Mouse (Mus musculus) lung, postnatal 10 days (tissue): ENCODE results near the gene 3110082J24Rik.

Source experiments
- DNase-seq: peaks from one replicate; pipeline ENCODE4 v3.0.0; 2021

3110082J24Rik gene

DNA sequence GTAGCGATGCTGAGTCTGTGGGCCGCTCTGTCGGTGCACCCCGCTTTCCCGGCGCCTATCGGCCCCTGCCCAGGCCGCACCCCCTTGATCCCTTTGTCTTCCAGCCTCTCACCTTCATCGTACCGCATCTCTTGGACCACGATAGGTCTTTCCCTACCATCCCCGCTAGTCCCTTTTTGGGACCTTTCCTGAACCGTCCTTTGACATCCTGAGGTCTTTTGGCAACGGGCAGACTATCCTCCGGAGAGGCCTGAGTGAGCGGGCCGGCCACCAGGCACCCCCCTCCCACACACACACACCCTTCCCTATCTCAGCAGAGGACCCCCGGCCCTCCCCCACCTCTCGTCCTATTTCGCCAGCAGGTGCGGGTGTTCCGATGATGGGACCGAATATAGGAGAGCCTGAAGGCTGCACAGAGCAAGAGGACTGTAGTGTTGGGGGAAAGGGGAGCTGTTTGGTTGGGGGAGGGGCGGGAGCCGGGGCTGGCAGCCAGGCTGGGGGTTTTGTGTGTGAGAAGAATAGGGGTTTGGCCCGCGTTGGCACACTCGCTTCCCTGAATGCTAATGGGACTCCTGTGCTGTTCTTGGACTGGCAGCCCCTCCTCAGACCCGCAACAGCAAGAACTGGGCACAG is at the start of gene 3110082J24Rik:
Gene 3110082J24Rik, minus strand, starts transcription at position 419 of the 633 bp plus-strand sequence.
- no peak for DNase-seq

DNA sequence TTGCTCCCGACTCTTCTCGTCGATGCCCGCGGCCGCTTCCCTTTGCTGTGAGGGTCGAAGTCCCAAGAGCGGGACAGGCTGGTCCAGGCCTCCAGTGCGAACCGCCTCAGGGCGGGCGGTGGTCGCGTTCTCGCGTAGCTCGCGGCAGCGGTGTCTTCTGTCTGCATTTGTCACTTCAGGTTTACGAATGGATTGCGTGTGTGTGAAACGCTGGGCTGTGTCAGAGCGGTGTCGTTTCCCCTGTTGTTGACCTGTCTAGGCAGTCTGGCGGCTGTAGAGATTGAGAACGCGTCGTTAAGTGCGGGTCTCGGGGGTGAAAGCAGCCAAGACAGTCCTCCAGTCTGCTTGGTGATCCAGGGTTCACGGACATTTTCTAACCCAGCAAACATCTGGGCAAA is 49.5 kb upstream of the 3110082J24Rik start:
- DNase-seq: no peak

DNA sequence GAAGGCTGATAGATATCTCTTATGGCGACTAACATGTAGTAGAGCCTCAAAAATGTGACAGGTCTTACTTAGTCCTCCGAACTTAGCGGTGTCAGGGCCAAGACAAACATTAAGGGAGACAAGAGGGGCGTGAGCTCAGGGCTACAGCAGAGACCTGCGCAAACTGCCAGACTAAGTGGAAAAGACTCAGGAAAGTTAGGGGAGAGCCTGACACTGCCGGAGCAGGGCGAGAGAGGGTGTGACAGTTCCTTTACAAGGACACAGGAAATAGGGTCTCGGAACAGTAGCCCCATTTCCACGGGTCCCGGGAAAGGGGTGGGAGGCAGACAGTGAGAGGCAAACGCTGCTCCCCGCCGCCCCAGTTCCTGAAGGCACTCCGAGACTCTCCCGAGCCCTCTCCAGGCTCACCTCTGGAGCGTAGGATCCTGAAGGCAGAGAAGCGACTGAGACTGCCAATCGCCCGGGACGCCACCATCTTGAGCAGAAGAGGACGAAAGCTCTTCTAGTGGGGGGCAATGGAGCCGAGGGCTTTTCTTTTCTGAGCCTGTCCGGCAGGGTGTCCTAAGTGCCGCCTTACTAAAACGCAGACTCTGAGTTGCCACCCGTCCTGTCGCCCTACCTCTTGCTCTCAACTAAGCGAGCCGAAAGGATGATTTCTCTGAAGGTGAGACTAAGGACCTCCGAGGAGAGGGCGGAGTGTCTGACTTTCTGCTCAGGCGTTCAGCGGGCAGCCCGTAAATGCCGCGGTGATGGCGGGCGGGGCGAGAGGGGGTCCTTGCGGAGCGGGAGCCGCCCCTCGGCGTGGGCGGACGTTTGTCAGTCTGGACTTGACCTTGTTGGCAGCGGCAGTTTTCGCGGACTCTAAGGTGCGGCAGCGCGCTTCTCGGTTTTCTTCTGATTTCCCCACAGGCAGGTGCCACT is 48.8 kb upstream of the 3110082J24Rik start, which contains the start of the genes Hadha and Hadhb:
Gene Hadha, minus strand, starts transcription at position 689 of the 921 bp plus-strand sequence.
Gene Hadhb, plus strand, starts transcription at position 775 of the 921 bp plus-strand sequence.
- DNase-seq: peak; percentile 95

DNA sequence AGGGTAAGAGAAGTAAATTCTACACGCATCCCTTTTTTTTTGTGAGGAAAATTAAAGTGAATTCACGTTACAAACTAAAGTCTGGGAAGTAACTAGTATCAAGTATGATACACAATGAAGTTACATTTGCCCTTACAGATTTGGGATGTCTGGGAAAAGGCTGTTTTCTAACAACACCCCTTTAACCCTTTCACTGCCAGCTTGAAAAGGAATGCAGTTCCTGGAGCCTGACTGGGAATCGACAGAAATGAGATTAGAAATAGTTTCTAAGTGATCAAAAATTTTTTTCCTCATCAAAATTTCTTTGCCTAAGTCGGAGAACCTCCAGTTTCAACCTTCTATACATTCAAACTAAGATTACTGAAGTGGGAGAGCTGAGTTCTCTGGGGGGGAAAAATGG is 48.1 kb upstream of the 3110082J24Rik start:
- DNase-seq: peak; percentile 41

DNA sequence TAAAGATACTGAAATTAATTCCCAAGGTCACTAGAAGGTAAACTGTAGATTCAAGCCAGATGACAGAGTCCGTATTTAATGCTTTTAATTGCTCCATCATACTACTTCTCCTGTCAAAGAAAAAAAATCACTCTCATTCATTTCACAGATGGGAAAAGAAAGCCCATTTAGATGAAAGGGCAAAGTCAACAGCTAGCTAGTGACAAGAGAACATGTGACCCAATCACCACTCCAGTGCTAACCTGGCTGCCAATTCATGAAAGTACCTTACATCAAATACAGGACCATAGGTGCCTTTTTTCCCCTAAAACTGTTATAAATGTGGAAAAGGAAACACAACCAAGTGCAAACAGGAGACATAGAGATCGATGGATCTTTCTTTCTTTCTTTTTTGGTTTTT is 47.3 kb upstream of the 3110082J24Rik start:
- no peak for DNase-seq

DNA sequence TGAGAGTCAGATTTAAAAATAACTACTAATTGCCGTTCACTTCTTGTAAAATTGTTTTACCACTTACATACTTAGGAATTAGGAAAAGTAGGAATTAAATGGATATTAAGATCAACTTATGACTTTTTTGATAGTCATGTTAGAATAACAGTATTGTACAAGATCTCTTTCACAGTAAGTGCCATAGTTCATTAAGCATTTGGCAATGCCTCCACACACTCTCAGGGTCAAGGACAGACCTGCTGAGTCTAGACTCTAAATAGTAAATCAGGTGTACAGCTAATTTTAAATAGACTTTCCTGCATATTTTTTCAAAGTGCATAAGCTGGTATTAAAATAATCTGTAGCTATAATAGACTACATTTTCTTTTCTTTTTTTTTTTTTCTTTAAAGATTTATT is 46.5 kb upstream of the 3110082J24Rik start:
- DNase-seq: no peak

DNA sequence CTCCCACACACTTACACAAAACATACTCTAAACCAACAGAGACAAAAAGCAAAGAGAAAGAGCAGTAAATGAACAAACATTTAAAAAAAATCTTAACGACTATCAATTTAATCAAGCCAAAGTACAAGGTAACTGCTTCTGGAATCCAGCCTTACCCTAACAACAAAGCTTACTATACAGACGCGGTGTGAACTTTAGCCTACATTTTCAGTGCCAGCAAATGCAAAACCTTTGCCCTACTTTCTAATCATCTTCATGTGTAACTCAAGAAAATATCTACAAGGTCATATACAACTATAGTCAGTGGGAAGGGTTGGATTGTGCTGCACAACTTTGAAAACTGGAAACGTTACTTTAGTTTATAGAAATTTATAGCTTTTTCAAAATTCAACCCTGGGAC is 46.1 kb upstream of the 3110082J24Rik start:
- no peak for DNase-seq

DNA sequence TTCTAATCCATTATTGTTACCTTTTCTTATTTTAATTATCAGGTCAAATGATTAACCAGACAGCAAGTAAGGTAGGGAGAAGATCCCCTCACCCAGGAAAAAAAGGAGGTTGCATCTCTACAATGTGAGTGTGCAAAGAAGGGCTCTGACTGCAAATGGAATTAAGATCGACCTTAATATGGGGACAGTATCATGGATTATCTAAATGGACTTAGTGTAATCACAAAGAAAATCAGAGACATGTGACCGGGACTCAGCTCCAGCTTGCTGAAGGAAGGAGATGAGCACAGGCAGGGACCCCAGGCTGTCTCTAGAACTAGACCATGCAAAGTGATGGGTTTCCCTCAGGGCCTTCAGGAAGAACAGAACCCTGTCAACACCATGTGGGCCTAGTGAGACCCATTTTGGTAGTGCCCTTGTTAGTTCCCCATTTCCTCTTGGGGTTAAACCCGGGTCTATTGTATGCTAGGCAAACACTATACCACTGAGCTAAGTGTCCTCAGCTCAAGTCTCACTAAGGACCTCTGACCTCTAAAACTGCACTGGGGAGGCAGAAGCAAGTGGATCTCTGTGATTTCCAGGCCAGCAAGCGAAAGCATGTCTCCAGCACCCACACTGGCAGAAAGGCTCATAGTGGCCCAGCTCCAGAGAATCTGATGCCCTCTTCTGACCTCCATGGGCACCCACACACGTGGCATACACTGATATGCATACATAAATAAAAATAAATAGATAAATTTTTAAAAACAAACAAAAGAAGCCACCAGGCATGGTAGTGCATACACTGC is 42.4 kb upstream of the 3110082J24Rik start:
- DNase-seq: no peak

DNA sequence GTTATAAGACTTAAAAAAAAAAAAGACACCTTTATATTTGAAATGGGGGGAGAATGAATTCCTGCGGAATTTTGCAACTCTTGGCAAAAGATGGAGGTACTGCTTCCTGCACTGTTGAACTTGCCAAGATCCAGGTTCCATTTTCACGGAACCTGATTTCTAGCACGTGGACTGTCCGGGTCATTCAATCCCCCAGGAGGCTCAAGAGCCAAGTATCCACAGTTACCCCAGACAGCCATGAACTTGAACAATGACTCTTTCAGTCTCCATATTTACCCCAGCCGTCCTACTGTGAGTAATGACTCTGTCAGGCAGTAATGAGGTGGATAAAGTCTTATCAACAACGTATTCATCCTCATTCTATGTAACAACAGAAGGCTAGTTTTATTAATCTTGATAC is 40.6 kb upstream of the 3110082J24Rik start:
- no peak for DNase-seq

DNA sequence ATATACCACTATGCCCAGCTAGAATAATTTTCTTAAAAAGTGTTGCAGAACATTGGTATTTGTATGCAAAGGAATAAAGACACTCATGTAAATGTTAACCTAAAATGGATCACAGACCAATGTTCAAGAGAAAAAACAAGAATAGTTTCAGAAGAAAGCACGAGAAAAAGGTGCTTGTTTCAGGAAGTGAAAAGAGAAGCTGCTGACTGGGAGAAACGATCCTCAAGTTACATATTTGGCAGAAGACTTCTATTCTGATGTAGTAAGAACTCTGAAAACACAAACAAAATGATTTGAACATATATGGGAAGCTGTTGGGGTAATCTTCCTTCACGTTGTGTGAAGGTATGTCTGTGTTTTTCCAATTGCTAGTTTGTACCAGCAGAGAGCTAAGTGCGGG is 32.3 kb upstream of the 3110082J24Rik start:
- DNase-seq: no peak

DNA sequence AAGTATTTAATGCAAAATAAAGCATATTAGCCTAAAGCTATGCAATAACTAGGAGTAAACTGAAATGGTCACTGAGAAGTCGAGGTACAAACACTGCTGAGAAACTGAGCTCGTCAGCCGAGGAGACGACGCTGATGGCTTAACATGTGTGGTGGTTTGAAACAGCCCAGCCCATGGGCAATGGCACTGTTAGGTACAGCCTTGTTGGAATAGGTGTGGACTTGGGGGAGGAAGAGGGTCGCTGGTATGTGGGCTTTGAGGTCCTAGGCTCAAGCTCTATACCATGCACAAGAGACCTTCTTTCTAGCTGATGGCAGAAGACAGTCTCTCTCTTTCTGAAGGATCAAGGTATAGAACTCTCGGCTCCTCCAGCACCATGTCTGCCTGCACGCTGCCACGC is 31.4 kb upstream of the 3110082J24Rik start:
- no peak for DNase-seq

DNA sequence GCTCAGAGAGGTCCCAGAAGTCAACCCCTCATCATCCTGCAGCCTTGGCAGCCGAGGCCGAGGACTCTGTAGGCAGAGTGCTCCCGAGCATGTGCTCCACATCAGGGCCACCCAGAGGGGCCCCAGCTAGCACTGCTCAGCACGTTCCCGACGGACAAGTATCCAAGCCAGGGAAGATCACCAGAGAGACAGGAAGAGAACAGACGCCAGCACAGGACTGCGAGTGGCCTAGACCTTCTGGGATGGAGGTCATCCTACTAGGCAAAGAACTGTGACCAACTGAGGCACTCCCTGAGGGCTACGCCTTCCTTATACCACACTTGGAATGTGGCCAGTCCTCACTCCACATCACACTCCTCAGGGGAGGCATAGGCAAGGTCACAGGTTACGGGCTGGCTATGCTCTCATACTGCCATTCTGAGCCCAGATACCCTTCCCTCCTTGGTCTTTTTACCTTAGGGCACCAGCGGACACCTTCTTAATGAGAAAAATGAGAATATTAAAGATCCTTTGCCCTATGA is 29.9 kb upstream of the 3110082J24Rik start:
- no peak for DNase-seq

DNA sequence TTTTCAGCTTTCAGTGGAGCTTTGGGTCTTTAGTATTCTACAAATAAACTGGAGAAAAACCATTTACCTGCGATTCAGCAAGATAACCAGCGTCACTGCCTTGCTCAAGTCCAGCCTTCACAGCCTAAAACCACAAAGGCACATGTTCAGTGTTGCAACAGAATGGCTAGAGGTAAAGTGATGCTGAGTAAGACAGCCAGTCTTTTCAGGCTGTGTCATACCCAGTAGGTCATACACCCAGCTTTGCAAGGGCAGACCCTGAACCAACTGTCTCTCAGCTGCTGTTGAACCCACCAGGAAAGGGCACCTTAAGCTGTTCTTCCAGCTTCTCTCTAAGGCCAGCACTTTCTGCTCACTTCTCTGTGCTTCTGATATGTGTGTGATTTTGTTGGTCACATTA is 26.3 kb upstream of the 3110082J24Rik start:
- no peak for DNase-seq

DNA sequence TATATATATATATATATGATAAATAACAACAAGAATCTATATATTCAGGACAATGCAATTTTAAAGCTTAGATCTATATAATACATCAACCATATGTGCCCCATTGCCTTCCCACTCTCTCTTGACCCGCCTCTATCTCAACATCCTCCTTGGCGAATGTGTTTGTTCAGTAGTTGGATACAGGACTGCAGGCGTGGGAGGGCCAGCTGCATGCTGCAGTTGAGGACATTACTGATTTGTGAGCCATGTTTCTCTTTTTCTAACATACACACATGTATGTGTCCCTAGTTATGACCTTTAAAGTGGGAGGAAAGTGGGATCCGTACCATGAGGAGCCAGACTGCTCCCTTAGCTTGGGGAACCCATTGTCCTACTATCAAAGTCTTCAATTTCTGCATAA is 25.4 kb upstream of the 3110082J24Rik start:
- DNase-seq: no peak

DNA sequence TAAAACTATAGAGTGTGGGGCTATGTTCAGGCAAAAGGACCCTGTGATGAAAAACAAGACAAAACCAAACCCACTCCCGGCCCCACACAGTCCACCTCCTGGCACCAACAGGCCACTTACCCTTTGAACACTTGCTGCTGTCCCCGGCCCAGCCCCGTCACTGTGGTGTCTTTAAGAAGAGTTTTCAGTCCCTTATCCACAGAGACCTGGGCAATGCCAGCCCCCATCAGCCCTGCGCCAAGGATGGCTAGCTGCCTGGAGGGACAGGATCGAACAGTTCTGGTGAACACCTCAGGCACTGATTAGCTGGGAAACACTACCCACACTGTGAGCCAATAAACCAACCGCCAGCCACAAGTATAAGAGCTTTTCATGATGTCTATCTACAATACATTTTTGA is 22.8 kb upstream of the 3110082J24Rik start:
- no peak for DNase-seq

DNA sequence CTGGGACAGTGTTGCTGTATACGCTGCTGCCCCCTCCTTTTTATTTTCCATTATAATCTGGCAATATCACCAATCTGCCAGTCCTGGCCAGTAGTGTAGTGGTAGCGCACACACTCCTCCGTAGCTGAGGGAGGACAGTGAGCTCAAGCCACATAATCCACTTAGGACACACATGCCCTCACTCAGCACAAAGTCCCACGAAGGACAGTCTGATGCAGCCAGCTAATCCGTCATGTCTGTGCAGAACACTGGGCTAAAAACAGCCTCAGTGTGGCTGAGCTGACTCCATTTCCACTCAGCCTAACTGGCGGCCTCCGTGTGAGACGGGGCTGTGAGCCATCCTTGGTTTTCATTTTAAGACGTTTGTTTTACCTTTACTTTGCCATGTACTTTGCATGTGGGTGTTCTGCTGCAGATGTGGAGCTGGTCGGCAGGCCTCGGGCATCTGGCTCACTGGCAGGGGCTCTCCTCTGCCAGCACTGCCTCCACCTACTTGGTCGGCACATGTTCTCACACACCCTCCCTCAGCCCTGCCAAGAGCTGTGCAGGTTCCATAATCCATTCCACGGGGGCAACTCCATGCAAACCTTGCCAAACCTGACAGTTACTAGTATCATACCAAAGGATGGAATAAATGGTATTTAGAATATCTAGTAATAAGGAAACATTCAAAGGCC is 22.2 kb upstream of the 3110082J24Rik start:
- DNase-seq: no peak

DNA sequence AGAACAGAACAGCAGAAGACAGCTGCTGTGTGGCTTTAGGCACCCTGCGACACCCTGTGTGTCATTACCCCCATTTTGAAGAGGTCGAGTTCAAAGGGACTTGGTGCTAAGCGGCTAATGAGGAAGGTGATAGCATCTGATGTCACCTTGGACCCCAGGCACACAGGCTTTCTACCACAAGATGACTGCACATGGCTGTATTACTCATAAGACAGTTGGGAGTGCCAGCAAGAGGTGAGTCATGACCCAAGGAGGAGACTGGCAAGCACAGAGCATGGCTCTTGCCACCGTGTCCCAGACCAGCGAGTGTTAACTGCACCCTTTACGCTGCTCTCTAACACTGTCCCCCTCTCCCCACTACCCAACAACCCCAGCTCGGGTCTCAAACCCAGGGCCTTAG is 20.9 kb upstream of the 3110082J24Rik start:
- DNase-seq: no peak

DNA sequence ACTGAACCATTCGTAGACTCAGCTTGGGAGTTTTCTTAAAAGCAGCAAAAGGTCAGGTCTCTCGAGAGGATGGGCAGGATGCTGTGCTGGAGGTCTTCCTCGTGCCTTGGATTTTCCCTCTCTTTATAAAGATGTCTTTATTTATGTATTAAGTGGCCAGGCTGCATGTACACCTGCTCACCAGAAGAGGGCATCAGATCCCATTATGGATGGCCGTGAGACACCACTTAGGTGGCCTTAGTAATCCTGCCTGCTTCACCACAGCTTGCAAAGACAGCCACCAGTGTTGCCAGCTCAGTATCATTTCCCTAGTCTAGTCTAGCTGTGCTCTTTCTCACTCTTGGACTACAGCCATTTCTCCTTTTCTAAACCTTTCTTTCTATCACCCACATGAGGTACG is 19.7 kb upstream of the 3110082J24Rik start:
- peak; percentile 32 for DNase-seq

DNA sequence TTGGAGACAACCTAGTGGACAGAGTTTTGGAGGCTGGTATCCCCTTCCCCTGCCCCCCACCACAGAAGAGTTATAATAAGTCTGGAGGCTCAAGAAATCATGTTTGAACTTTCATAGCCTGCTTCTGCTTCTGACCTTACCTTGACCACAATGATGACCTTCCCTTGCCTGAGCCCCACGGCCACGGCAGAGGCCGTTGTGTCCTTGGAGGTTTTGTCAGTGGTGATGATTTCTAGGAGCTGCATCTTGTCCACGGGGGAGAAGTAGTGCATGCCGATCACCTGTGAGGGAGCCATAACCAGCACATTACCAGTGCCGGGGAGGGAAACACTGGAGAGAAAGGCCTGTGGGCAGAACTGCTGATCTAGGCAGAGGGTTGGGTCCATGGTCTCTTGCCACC is 16.6 kb upstream of the 3110082J24Rik start:
- no peak for DNase-seq

DNA sequence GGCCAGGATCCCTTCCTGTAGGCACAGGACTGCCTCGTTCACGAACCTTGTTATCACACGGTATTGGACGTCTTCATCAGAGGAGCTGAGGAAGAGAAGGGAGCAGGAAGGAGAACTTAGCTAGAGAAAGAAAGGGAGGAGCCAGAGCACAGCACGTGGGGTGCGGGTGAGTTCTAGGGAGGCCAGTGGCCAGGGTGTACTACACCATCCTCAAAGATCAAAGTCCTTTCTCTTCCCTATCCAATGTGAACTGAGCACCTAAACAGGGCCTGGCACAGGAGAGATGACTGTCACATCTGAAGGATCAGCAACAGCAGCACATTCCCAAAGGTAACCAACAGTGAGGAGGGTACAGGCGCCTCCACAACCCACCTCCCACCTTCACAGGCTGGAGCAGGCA is 14.2 kb upstream of the 3110082J24Rik start:
- no peak for DNase-seq

DNA sequence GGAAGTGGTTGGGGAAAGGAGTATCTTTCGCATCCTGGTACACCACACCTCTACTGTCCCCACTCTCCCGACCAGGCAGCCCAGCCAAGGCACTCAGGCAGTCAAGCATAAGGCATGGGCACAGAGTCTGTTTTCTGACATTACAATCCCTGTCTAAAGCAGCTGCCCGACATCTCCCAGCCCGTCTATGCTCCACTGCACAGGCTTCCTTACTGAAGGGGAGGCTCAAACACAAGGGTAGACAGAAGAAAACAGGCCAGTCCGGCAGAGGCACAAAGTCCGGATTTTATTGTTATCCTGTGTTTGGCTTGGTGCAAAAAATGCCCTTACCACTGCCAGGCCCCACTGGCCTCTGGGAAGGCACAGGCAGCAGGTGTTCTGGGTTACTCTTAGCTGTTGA is 13.3 kb upstream of the 3110082J24Rik start:
- DNase-seq: no peak

DNA sequence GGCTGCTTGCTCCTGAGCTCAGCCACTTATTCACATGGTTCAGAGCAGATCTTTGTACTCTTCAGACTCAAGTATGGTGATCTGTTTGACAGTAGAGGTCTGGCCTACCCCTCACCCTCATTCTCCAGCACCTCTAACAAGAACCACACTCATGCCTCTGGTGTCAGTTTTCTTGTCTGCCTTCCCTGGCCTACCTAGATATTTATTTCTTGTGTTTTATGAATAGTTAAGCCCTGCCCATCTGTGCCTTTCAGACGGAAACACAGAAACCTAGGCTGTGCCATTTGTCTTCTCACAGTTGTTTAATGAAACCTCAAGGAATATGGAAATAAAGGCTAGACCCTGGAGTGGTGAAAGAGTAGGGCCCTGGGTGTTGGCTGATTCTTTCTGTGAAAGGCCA is 12.1 kb upstream of the 3110082J24Rik start:
- no peak for DNase-seq

DNA sequence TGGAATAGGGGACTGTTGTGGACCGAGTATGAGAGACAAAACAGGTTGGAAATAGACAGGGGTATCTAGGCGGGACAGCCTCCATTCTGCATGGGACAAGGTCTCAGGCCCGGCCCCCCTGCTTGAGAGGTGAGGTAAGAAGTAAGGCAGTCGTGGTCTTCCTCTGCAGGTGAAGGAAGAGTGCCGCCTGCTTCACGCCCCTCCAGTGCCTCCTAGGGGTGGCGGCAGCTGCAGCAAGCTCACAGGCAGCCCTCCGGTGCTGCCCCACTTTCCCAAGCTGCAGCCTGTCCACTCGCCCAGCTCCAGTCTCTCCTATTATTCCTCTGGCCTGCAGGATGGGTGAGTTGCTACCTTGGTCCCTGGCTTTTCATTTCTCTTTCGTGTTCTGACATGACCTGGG is 9.8 kb upstream of the 3110082J24Rik start:
- DNase-seq: no peak
